Mouse (Mus musculus) C2C12 (cell line): ENCODE results near the gene Nipal1.

ENCODE experiments used
- CTCF ChIP-seq: IDR thresholded peaks from one replicate; pipeline ENCODE4 v1.5.1; 2011; ENCODE audit not compliant: control insufficient read depth, insufficient read depth, insufficient read length
- MAX ChIP-seq: IDR thresholded peaks from one replicate; pipeline ENCODE4 v1.6.1; 2011; ENCODE audit warnings: mild to moderate bottlenecking, control low read depth

DNA sequence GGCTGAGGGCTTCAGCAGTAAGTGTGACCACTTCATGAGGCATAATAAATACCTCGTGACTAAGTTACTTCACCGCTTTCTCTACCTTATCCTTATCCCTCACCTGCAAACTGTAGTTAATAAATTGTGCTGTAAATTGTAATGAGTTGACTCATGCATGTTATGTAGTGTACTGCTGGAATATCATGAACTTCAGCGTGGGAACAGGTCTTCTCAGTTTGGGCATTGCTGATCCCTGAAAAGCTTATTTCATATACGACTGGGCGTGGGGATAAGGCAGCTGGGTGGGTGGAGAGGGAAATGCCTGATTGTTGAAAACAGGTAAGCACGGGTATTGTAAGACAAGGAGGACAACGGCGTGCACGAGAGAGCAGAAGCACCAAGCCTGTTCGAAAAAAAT is 599 bp upstream of the Nipal1 start:
- TF ChIP-seq CTCF (no peak), MAX (no peak)
